Mouse (Mus musculus): ENCODE results near the gene Rwdd2a.

GRCm38 (mm10) chr9:86579657-86580056, 7.9 kb downstream of the Rwdd2a start:
- TF ChIP-seq POLR2A (IDR thresholded peaks at IDR 0.05; ENCODE audit: borderline replicate concordance, control insufficient read depth, low read depth, low read length) (no peak), CTCF (IDR thresholded peaks at IDR 0.05; ENCODE audit: control insufficient read depth, insufficient read depth, low read length) (no peak)
